Mouse (Mus musculus): ENCODE data around the gene Lars2.

The Lars2 gene

GRCm38 (mm10) chr9:123478586-123479195 is 112.0 kb downstream of the Lars2 start, which contains the start of gene Limd1:
TSS of gene Limd1 (plus strand) at chr9:123478706.
- DNase-seq: peak; percentile 36 to 52

DNA sequence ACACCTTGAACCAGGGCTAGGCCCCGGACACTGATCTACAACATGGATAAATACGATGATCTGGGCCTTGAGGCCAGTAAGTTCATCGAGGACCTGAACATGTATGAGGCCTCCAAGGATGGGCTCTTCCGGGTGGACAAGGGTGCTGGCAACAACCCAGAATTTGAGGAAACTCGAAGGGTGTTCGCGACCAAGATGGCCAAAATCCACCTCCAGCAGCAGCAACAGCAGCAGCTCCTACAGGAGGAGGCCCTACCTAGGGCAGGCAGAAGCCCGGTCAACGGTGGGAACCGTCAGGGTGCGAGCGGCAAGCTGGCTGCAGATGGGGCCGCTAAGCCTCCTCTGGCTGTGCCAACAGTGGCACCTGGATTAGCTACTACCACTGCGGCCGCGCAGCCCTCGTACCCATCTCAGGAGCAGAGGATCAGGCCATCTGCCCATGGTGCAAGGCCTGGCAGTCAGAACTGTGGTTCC is 112.5 kb downstream of the Lars2 start:
- DNase-seq: peak in 1 of 2 experiments; percentile 12

DNA sequence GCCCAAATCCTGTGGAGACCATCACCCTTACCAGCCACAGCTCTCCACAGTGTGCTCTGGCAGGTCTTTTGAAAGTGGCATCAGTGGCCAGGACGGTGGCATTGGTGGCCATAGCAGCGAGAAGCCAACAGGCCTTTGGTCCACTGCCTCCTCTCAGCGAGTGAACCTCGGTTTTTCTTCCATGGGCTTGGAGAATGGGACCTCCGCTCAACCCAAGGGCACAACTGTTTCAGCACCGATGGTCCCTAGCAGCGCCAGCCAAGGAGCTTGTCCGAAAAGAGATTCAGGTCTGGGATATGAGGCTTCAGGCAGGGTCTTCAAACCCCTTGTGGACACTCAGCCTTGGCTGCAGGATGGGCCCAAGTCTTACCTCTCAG is 113.1 kb downstream of the Lars2 start:
- DNase-seq: no peak

DNA sequence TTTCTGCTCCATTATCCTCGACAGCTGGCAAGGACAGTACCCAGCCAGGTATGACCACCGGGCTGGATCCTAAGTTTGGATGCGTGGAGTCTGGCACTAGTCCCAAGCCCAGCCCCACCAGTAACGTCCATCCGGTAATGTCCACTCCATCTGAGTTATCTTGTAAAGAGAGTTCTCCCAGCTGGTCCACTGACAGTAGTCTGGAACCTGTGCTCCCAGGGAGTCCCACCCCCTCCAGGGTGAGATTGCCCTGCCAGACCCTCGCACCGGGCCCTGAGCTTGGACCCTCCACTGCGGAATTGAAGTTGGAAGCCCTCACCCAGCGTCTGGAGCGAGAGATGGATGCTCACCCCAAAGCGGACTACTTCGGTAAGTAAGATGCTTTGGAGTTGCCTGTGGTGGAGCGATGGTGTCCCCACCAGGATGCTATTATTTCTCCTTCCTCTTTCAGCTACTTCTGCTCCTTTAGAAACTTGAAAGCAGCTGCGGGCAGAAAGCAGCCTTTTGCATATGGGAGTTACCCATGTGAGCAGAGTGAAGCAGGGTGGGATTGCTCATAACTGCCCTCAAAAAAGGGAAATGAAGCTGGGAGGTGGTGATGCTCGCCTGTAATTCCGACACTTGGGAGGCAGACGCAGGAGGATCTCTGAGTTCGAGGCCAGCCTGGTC is 113.7 kb downstream of the Lars2 start:
- DNase-seq: no peak

DNA sequence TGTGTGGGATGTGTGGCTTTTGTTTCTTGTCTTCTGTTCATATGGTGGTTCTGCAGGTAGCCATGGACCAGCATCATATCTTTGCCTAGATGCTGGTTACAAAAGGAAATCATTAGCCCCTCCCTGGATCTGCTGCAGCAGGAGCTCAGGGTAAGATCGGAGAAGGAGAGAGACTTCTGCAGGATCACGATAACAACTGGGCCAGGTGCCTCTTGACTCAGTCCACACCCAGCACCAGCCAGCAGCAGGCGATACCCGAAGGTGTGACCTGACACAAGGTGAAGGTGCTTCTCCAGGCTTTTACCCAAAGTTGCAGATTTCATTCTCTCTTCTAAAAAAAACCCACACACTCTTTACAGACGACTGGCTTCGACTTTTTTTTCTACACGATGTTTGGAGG is 114.4 kb downstream of the Lars2 start:
- DNase-seq: no peak

GRCm38 (mm10) chr9:123483598-123483997 is 116.9 kb downstream of the Lars2 start:
- DNase-seq: no peak

DNA sequence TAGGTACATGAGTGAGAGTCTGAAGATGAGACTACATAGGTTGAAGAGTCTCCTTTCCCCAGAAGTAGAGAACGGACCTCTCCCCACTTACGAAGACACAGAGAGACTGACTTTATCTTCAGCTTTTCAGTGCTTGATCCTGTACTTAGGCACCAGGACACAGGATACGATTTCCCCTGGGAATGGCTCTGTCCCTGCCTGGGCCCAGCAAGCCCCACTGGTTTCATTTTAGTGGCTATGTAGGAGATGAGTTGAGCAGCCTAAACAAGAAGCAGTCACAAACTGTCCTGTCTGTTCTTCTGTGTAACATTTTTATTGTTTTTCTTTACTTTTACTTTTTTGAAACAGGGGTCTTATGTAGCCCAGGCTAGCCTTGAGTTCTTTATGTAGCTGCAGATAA is 118.1 kb downstream of the Lars2 start:
- no peak for DNase-seq

GRCm38 (mm10) chr9:123485561-123485960 is 118.8 kb downstream of the Lars2 start:
- no peak for DNase-seq

DNA sequence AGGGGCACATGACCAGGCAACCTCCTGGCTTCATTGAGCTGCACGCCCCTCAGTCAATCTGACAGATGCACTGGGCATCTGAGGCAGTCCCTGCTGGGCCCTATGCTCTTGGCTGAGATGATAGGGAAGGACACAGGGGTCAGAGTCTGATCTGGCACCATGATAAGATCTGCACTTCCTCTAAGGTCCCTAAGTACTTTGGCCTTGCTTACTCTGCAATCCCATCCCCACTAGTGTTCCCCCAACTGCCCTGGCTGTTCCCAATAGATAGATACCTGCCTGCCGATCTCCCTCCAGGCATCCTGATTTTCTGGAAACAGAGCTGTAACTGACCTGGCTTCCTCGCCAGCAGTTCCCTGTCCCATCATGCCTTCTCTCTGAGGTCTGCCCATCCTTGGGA is 119.9 kb downstream of the Lars2 start:
- no peak for DNase-seq

DNA sequence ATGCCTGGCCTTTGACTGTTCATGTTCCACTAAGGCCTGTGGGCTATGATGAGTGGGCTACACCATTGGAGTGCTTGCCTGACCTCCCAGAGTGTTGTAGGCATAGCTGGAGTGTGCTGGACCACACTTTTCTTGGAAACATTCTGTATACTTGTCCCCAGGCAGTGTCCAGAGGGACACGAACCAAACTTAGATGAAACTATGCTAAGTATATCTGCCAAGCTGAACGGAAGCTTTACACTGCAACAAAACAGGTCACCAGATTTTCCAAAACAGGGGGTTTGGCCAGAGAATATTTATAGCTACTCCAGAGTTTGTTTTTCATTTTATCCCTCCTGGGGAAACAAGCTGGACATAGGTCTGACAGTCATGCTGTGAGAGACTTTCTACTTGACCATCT is 122.3 kb downstream of the Lars2 start:
- DNase-seq: no peak

GRCm38 (mm10) chr9:123489727-123490343 is 123.1 kb downstream of the Lars2 start:
- DNase-seq: no peak

- DNase-seq: no peak
Measured at GRCm38 (mm10) chr9:123490930-123491329, 124.2 kb downstream of the Lars2 start.

GRCm38 (mm10) chr9:123491917-123492585 is 125.3 kb downstream of the Lars2 start:
- DNase-seq: peak in 1 of 2 experiments; percentile 22

- no peak for DNase-seq
Measured at GRCm38 (mm10) chr9:123496665-123497064, 129.9 kb downstream of the Lars2 start.

GRCm38 (mm10) chr9:123497906-123498305 is 131.2 kb downstream of the Lars2 start:
- DNase-seq: no peak

DNA sequence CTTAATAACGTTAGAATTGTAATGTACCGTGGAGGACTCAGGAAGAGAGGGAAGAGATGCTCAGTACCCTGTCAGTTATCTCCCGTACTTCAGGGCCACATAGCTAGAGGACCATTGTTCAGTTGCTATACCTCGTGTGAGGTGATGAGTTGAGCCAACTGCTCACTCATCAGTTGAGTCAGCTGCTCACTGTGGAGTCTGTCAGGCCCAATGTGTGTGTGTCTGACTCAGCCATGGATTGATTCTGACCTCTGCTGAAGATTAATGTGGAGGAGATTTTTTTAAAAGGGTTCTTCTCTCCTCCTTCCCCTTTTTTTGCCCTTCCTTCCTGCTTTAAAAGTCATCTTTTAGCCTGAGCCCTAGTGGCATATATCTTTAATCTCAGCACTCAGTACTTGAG is 133.8 kb downstream of the Lars2 start:
- no peak for DNase-seq

- no peak for DNase-seq
Measured at GRCm38 (mm10) chr9:123503171-123503834, 136.6 kb downstream of the Lars2 start.

DNA sequence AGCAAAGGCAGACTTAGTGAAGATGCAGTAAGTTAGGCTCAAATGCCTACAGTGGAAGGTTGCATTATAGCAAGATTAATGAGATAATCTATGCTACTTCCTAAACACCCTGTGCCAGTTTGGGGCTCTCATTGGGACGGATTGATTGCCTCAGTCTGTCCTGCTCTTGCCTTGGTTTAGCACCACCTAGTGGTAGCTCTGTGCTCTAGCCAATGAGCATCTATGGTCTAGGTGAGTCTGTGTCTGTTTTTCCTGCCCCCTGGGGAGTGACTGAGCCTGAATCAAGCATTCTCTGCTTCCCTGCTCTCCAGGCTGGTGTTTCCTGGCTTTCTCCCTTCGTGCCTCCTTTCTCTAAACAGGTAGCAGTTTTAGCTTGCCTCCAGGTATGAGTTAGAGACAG is 137.6 kb downstream of the Lars2 start:
- peak; percentile 59 to 63 for DNase-seq

DNA sequence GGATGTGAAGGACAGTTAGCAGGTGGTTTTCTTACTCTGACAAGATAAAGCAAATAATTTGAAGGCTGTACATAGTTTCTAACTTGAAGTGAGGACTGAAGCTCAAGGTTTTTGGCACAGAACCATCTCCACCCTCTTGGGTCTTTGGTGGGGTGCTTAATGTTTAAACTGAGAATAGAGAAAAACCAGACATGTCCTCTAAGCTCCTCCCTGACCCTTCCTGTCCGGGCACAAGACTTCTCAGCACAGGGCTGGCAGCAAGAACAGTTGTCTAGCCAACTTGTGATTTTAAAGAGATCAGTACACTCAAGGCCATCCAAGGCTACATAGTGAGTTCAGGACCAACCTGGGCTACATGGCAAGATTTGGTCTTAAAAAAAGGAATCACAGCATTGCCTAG is 138.9 kb downstream of the Lars2 start:
- DNase-seq: no peak

DNA sequence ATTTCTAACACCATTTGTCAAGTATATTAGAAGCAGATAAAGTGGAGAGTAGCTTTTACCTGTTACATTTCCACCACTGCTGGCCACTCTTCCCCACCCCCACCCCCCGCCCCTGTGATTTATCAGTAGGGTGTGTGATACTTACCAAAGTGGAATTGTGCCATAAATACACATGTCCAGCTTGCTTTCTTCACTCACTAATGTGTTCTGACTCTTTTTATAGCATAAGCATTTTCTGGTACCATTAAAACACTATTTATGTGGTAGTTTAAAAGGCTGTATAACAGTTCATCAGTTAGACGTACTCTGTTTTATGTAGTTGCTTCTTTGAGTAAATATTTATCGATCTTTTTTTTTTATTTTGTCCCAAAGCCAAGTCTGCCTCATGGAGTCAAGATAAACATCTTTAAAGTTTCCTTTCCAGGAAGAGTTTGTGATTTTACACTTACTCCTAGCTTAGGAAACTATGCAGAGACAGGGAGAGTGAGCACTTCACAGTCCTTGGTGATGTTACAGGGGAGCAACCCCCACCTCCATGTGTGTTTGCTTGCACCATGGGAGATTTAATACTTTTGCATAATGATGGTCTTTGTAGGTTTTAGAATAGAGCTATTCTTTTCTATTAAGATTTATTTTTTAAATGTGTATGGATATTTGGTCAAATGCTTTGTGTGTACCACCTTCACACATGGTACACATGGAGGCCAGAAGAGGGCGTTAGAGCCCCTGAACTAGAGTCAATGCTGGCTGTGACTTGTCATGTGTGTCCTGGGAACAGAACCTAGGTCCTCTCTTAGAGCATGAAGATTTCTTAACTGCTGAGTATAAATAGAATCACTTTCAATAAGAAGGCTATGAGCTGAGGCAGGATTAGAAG is 139.8 kb downstream of the Lars2 start:
- no peak for DNase-seq

- DNase-seq: no peak
Measured at GRCm38 (mm10) chr9:123507380-123507779, 140.7 kb downstream of the Lars2 start.

GRCm38 (mm10) chr9:123508986-123509385 is 142.3 kb downstream of the Lars2 start:
- no peak for DNase-seq

All from cerebellum, postnatal 36 days (tissue).